Mouse (Mus musculus): ENCODE measurements around the gene Shbg.
"Not testable (repeated sequence)": the region's sequence is repeated elsewhere in the genome, so short reads cannot be mapped to it uniquely, and the experiment has no call there.

Gene Shbg

GRCm38 (mm10) chr11:69629802-69630201 is 12.1 kb upstream of the Shbg start:
- no peak for DNase-seq

GRCm38 (mm10) chr11:69628286-69628685 is 10.6 kb upstream of the Shbg start:
- DNase-seq, result peak; percentile 58 to 65

GRCm38 (mm10) chr11:69624339-69624738 is 6.6 kb upstream of the Shbg start:
- not testable (repeated sequence) for DNase-seq

DNA sequence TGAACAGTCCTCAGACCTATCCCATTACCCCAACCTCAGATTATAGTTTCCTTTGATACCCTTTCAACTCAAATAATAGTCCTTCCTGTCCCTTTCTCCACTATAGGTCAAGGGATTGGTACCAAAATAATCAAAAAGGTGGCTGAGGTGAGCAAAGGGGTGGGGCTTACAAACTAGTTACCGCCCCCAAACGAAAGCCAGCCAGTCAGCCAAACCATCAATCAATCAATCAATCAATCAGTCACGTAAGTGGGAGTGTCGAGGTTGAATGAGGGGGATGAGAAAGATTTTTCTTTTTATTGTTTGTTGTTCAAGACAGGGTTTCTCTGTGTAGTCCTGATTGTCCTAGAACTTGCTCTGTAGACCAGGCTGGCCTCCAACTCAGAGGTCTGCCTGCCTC is 5.3 kb upstream of the Shbg start:
- no peak for DNase-seq

DNA sequence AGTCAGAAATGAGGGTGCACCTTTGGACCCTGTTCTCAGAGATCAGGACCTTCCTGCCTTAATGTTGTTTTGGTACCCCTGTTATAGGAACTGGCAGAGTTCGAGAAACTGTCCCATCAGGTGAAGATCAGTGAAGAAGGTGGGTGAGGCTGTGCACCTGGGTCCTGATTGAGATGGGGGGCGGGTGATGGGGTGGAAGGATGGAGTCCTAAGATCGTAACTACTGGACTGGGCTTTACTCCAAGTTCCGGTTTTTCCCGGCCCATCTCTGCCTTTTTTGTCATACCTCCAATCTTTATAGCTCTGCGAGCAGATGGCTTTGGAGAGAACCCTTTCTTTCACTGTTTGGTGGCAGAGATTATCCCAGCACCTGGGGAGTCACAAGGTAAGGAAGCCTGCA is 4.7 kb upstream of the Shbg start:
- DNase-seq, result no peak

DNA sequence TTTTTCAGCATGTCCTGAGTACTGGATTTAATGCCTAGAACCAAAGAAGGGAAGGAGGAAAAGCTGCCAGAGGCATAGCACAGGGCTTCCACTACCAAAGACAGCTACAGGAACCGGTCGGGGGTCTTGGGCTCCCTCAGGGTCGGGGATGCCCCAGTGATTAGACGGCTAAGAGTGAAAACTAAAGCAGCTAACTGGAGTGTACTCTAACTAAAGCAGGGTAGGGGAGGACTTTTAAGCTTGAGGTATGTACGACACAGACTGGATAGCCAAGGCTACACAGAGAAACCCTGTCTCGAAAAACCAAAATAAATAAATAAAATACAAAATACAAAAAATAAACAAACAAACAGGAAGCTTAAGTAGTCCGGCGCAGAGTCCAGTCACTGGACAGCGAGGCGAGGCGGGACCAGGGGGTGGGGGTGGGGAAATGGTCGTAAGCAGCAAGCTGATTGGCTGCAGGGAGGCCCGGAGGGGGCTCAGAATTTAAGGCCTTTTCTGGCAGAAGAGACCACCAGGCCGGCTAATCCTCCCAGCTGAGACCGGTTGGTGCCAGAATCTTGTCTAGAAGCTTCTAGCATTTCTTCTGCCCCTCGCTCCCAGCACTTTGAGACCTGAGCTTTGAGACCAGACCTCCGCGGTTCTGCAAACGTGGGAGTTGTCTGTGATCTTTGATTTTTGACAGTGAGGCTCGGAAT is 4.0 kb upstream of the Shbg start, which contains the start of gene Sat2:
Gene Sat2 (plus strand): TSS at position 454 of the 698 bp plus-strand sequence.
- DNase-seq, result no peak

- no peak for DNase-seq
Measured at GRCm38 (mm10) chr11:69620394-69621081, 2.8 kb upstream of the Shbg start.

- DNase-seq, result no peak
Measured at GRCm38 (mm10) chr11:69616781-69617180, 924 bp downstream of the Shbg start.

GRCm38 (mm10) chr11:69614257-69614588 is 3.5 kb downstream of the Shbg start:
- DNase-seq, result not testable (repeated sequence)

GRCm38 (mm10) chr11:69613553-69614256 is 4.0 kb downstream of the Shbg start:
- DNase-seq, result peak; percentile 66 to 74

DNA sequence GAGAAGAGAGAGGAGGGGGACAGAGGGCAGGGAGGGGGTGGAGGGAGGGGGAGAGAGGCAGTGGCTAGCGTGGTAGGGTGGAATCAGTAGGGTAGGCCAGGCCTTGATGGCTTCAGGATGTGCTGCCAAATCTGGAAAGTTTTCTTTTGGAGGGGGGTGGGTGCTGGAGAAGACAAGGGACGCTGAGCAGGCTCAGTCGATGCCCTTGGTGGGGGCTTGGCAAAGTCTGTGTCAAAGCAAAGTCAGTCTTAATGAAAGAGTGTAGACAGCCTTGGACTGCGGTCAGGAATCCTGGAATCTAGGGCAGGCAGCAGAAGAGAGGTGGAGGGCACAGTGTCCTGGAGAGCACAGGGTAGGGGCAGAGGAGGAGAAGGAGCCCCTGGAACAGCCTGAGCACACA is 6.8 kb downstream of the Shbg start:
- no peak for DNase-seq

- no peak for DNase-seq
Measured at GRCm38 (mm10) chr11:69609416-69609815, 8.3 kb downstream of the Shbg start.

DNA sequence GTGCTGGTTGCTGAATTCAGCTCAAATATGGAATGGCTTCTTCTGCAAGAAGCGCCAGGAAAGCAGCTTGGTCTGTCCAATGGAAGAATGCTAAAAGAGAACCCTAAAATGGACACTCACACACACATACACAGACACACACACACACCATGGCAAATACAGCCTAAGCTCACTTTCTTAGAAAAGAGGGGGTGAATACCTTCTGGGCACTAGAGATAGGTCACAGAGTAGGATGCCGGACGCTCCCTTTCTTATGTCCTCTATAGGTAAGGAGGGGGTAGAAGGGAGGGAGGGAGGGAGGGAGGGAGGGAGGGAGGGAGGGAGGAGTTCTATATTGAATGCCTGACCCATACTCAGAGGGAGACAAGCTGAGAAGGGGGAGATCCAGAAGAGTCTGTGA is 9.2 kb downstream of the Shbg start:
- DNase-seq, result no peak

DNA sequence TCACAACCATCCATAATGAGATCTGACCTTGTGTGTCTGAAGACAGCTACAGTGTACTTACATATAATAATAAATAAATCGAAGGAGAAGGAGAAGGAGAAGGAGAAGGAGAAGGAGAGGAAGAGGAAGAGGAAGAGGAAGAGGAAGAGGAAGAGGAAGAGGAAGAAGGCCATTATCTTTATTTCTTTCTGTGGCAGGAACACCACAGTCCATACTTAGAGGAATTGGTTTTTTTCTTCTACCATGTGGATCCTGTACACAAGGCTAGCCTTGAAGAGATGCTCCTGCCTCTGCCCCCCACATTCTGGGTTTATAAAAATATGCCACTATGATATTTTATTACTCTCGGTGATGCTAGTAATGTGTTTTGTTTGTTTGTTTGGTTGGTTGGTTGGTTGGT is 10.9 kb downstream of the Shbg start:
- DNase-seq, result no peak

DNA sequence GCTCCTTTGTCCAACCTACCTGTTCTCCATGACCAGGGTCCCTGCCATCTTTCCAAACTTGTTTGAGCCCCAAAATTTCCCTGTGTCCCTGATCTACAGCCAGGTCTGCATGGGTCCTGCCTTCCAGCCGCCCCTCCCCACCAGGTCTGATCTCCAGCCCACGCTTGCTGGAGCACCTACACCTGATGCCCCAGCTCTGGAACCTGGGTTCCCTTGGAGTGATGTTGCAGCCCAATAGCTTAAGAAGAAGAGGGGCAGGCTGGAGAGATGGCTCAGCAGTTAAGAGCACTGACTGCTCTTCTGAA is 11.3 kb downstream of the Shbg start:
- peak in 1 of 2 experiments; percentile 23 for DNase-seq

DNA sequence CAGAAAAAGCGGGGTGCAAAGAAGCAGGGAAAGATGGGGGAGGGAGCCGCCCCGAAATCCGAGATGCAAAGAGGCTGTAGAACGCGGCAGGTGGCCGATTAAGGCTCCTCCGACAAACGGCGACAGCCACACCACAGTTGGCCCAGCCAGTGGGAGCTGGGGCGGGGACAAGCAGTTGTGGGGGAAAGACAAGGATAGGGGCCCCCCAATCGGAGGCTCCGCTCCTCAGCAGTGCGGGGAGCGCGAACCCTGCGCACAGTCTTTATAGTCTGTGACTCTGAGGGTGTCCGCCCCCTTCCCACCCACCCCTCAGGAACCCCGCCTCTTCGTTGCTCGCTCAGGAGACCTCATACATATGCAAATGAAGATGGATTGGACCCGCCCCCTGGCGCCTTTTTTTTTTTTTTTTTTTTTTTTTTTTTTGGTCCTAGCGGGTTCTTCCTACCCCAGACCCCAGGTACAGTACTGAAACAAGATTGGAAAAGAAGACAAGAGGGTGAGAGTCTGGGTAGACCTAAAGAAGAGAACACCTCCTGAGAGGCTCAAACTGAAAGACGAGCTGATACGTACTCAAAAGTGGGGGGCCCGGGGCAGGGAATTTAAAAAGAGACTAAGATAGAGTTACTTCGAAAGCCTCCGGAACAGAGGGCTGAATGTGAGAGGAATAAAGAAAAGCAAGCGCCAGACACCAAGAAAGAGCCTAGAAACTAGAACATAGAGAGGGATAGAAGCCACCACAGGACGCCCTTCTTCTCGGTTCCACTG is 11.8 kb downstream of the Shbg start, which contains the start of gene Atp1b2:
Gene Atp1b2 (minus strand): TSS at position 217 of the 765 bp plus-strand sequence.
- DNase-seq, result peak; percentile 74 to 81

DNA sequence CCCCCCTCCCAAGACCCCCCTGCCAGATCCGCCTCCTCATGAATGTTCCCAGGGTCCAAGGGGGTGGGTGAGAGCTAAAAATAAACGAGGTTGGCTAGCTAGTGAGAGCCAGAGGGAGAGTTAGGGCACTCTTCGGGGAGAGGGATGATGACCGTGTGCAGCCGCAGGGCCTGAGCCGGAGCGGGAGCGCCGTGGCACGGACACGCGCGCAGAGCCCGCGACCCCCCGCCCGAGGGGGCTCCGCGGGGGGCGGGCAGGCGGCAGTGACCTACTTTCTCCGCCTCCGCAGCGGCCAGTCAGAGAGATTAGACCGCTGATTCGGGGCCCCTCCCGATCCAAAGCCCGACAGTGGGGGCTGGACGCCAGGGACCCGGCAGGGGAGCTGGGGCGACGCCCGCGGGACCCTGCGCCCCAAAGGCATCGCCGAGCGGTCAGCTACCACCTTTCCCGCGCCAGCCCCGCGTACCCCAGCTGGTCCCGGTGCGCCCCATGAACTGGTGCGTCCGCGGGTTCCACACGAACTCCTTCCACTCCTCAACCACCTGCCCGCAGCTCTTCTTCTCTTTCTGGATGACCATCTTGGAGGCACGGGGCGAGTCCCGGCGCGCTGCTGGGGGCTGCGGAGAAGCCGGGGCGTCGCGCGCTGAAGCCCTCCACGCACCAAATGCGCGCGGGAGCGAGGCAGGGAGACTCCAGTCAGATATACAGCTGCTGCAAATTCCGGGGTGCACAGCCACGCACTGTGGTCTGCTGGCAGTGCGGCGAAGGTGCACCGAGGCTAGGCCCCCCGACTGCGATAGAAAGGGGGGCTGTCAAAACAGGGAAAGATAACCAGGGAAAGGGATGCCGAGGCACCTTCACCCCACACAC is 12.7 kb downstream of the Shbg start:
- DNase-seq, result peak in 1 of 2 experiments; percentile 47

DNA sequence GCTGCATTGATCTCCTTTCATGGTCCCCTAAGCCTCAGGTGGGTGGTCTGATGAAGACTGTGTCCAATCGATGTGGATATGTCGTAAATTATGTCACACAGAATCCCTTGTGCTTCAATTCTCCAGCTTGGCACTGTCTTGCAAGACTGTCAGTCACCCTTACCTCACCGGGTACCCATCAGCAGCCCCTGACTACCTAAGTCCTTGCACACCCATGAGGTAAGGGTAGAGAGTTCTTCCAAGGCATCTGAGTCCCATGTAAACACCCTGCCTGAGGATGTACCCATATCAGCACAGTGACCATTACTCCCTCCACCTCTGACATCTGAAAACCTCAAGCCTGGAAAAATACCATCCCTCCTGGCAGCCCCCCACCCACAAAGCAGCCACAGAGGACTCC is 13.4 kb downstream of the Shbg start:
- no peak for DNase-seq

DNA sequence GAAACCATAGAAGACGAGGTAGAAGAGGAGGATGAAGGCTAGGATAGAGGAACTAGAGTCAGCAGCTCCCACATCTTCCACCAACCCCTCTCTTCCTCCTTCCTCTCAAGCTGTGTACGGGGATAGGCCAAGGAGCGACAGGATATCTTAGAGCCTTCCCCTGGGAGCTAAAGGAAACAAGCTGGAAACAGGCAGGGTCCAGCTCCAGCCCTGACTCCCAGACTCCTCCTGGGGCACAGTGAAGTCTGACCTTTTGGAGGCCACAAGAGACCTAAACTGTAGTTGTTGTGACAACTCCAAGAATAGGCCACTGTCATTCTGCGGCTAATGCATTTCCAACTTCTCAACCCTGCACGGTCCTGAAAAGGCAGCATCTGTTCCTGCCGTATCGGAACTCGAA is 14.2 kb downstream of the Shbg start:
- DNase-seq, result no peak

DNA sequence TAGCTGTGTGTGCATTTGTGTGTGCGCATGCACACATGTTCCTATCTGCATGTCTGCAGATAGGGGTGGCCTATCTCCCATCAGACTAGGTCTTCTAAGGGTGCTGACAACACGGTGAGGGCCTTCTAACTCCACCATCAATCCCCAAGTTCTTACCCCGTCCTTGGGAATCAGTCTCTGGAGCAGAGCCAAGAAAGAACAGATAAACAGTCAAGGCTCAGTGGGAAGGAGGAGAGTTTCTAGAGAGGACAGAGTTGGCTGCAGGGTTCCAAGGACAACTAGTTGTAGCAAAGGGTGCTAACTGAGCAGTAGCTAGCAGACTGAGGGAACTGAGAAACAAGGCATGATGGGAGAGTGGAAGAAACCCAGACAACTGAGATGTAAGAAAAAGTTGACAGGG is 15.9 kb downstream of the Shbg start:
- DNase-seq, result no peak

DNA sequence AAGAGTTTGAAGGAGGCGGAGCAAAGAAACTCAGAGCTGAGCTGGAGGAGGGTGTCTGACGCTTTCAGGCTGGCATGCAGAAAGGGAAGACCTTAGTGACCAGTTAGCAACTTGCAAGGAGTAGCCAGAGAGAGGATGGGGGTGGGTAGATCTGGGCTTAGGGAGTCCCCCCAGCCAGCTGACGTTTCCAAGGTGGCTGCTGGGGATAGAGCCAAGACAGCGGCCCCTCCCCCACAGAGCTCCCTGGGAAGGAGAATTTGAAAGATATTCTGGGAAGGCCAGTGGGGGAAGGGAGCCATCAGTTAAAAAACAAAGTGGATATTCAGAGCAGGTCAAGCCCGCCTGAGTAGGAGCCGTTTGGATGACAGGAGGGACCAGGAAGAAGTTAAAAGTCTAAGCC is 17.6 kb downstream of the Shbg start:
- no peak for DNase-seq

DNA sequence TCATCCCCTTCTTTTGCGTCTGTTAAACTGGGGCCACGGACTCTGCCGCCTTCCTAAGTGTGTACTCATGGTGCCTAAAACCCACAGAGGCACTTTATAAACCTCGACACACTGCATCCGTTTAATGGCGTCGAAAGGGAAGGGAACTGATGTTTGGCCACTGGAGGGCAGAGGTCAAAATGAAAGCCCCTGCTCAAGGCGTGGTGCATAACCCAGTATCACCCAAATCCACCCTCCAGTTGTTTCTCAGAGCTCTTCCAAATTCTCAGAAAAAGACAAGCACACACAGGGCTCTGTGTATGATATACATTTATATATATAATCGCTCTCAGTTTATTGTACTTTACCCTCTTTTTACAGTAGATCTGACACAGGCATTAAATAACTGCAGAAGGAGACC is 18.3 kb downstream of the Shbg start:
- no peak for DNase-seq
